Mouse (Mus musculus) kidney, adult 2 months (tissue): ENCODE measurements around the gene Dnah7b. TPM values are rescaled to one million over a fixed set of nuclear protein-coding genes. Genes with fewer than 3 reads are reported as not detected.
"Not testable (repeated sequence)": the region's sequence is repeated elsewhere in the genome, so short reads cannot be mapped to it uniquely, and the experiment has no call there.

Experiments
- DNase-seq: peaks from one replicate; pipeline ENCODE4 v3.0.0; 2021
- H3K27ac ChIP-seq: fragments of 200-500 bp; 2 replicates; pipeline ENCODE4 v1.5.1; 2012; ENCODE audit warnings: low read depth, low read length, control low read depth, inconsistent platforms; ENCODE audit not compliant: insufficient read depth
- H3K27me3 ChIP-seq: fragments of 200-500 bp; replicated peaks from 2 replicates; pipeline ENCODE4 v1.6.1; 2012; ENCODE audit warnings: mild to moderate bottlenecking, moderate library complexity, low read length, inconsistent platforms; ENCODE audit not compliant: control insufficient read depth, insufficient read depth
- H3K36me3 ChIP-seq: fragments of 200-500 bp; 2 replicates; pipeline ENCODE4 v1.6.1; 2012; ENCODE audit warnings: mild to moderate bottlenecking, moderate library complexity, low read length, inconsistent platforms; ENCODE audit not compliant: control insufficient read depth, insufficient read depth
- H3K4me1 ChIP-seq: fragments of 200-500 bp; 2 replicates; pipeline ENCODE4 v1.6.1; 2011; ENCODE audit warnings: low read length; ENCODE audit not compliant: control insufficient read depth, insufficient read depth
- H3K4me3 ChIP-seq: fragments of 200-500 bp; 2 replicates; pipeline ENCODE4 v1.5.1; 2011; ENCODE audit warnings: mild to moderate bottlenecking, low read depth, low read length, control low read depth; ENCODE audit not compliant: insufficient read depth
- CTCF ChIP-seq: fragments of 200-500 bp; conservative IDR thresholded peaks from 2 replicates; pipeline ENCODE4 v1.5.1; 2011; ENCODE audit warnings: low read depth, mild to moderate bottlenecking, control low read depth, low read length, moderate library complexity, mixed read lengths; ENCODE audit not compliant: insufficient read depth, insufficient read length
- POLR2A ChIP-seq: fragments of 200-500 bp; IDR thresholded peaks from one replicate; pipeline ENCODE4 v1.6.1; 2011; ENCODE audit warnings: low read depth, low read length, control low read depth
- WGBS: fragments of 180-500 bp; shearing (Covaris S2); methylation state at CpG from one replicate; pipeline ENCODE4 v1.1.7; 2018; 5-methylcytosine and 5-hydroxymethylcytosine counted together
- polyA plus RNA-seq: library from polyadenylated mRNA; depleted of rRNA; stranded (reverse); fragments of >200 nt; gene quantifications from 2 replicates; pipeline ENCODE4 v1.2.3, GENCODE M21; 2012

Gene Dnah7b
- polyA plus RNA-seq, 1 experiment, result 4.1 TPM

- H3K4me3 ChIP-seq, result no peak overlapping the region
- DNase-seq, result no peak
- no peaks in the 10 kb centered on the region for H3K4me1 ChIP-seq
- TF ChIP-seq CTCF, result no peak
- no peak for TF ChIP-seq POLR2A
- WGBS, result 78% methylated on average over 12 of the region's 12 CpGs
- H3K27ac ChIP-seq, result no peak overlapping the region
- H3K27me3 ChIP-seq, result no peaks in the 10 kb centered on the region
- no peaks in the 10 kb centered on the region for H3K36me3 ChIP-seq
These were observed 205.8 kb downstream of the Dnah7b start for GRCm38 (mm10) chr1:46271927-46272326.

- DNase-seq, H3K27me3 ChIP-seq, H3K36me3 ChIP-seq, H3K4me3 ChIP-seq, H3K4me1 ChIP-seq, H3K27ac ChIP-seq: not testable (repeated sequence)
- 81% methylated on average over 2 of the region's 2 CpGs for WGBS
These were observed 212.2 kb downstream of the Dnah7b start for GRCm38 (mm10) chr1:46278057-46278910.

- DNase-seq, H3K4me1 ChIP-seq, H3K27me3 ChIP-seq, H3K4me3 ChIP-seq, H3K36me3 ChIP-seq, H3K27ac ChIP-seq: not testable (repeated sequence)
- WGBS, result 90% methylated on average over 1 of the region's 1 CpGs
These were observed 212.9 kb downstream of the Dnah7b start for GRCm38 (mm10) chr1:46278911-46279565.

- WGBS, result 71% methylated on average over 2 of the region's 2 CpGs
- H3K4me1 ChIP-seq, DNase-seq, H3K36me3 ChIP-seq, H3K27me3 ChIP-seq, H3K27ac ChIP-seq, H3K4me3 ChIP-seq: not testable (repeated sequence)
These were observed 228.3 kb downstream of the Dnah7b start for GRCm38 (mm10) chr1:46294451-46294850.

- not testable (repeated sequence) for DNase-seq
These were observed 259.8 kb downstream of the Dnah7b start for GRCm38 (mm10) chr1:46325942-46326341.

GRCm38 (mm10) chr1:46345301-46345700 lies 279.2 kb downstream of the Dnah7b start:
- WGBS, result 92% methylated on average over 3 of the region's 3 CpGs
- not testable (repeated sequence) for H3K27me3 ChIP-seq, H3K27ac ChIP-seq, H3K4me1 ChIP-seq, DNase-seq, H3K4me3 ChIP-seq, H3K36me3 ChIP-seq

More at GRCm38 (mm10) chr1:46325942-46326341, 259.8 kb downstream of the Dnah7b start:
- H3K27ac ChIP-seq, H3K4me1 ChIP-seq, H3K4me3 ChIP-seq, H3K36me3 ChIP-seq, H3K27me3 ChIP-seq: not testable (repeated sequence)

GRCm38 (mm10) chr1:46380641-46381040 lies 314.5 kb downstream of the Dnah7b start:
- H3K4me1 ChIP-seq, H3K27ac ChIP-seq, H3K36me3 ChIP-seq, H3K4me3 ChIP-seq, H3K27me3 ChIP-seq: not testable (repeated sequence)
- peak; percentile 68 for DNase-seq
- WGBS, result 65% methylated on average over 3 of the region's 3 CpGs

GRCm38 (mm10) chr1:46394681-46395297 lies 328.7 kb downstream of the Dnah7b start:
- not testable (repeated sequence) for H3K27ac ChIP-seq

More at GRCm38 (mm10) chr1:46394681-46395297, 328.7 kb downstream of the Dnah7b start:
- not testable (repeated sequence) for H3K4me1 ChIP-seq, H3K27me3 ChIP-seq, H3K4me3 ChIP-seq, DNase-seq, H3K36me3 ChIP-seq
- WGBS, result 54% methylated on average over 4 of the region's 4 CpGs
